Mouse (Mus musculus) thymus, postnatal 10 days (tissue): ENCODE measurements around the gene Ccl9.
"Not testable (repeated sequence)": the region's sequence is repeated elsewhere in the genome, so short reads cannot be mapped to it uniquely, and the experiment has no call there.

Source experiments
- DNase-seq, 2 experiments: peaks; one replicate each; pipeline ENCODE4 v3.0.0; 2021; ENCODE audit warnings: low spot score in 2 of 2

Ccl9 gene

GRCm38 (mm10) chr11:83580699-83581232 is 2.3 kb upstream of the Ccl9 start:
- DNase-seq: no peak

GRCm38 (mm10) chr11:83578999-83579398 is 563 bp upstream of the Ccl9 start:
- no peak for DNase-seq

DNA sequence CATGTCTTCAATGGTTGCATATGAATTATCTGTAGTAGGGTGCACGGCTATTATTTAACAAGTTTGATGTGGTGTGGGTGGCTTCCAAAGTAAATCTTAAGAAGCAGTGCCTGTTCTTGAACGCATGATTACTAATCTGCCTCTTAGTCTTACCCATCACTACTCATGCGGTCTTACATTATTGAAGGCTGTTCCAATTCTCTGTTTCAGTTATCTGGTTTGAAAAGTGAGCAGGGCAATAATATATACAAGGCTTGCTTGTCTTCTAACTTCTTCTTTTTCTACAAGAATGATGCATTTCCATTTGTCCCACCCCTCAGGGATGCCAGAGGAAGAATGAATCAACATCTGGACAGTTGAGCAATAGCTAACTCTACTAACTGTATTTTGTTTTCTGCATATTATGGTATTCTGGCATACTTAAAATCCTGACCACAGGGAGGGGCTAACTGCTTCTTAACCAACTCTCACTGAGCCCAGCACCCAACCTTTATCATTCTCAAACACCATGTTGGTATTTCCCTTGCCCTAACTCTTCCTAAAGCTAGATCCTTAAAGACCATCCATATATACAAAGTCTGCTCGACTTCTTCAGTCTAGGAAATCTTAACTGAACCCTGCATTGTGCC is 1.4 kb downstream of the Ccl9 start:
- no peak for DNase-seq

DNA sequence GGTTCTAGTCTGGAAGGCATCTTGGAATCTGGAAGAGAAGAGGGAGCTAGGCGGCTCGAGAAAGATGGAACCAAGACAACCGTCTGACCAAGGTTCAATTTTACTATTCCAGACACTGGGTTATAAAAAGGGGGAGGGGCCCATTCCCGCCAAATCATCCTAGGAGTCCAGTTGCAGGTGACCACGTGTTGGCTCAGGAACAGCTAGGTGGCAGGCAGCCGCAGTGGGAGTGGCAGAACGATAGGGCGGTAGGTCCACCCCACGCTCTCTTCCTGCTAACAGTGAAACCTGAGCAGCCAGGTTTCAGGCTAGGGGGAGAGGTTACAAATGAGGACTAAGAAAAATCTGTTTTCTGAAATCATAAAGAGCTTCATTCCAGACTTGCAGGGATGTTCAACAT is 5.6 kb downstream of the Ccl9 start:
- DNase-seq: no peak

DNA sequence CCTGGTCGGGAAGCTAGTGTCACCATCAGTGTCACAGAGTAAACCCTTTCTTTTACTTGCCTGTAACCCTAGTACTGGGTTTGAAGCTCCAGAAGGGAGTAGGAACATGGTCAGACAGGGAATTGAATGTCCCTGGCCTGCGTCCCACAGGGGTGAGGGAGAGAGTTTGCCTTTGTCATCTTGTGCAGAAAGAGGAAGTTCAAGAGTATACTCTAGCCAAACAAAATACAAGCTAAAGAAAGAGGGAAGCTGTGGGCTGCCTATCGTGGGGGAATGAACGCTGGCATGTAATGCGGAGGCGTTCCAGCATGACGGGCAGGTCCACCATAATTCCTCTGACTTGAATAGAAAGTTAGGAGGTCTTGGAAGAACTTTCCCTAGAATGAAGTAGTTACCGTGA is 6.2 kb downstream of the Ccl9 start:
- no peak for DNase-seq

- no peak for DNase-seq
These were observed 8.2 kb downstream of the Ccl9 start for GRCm38 (mm10) chr11:83570189-83570588.

DNA sequence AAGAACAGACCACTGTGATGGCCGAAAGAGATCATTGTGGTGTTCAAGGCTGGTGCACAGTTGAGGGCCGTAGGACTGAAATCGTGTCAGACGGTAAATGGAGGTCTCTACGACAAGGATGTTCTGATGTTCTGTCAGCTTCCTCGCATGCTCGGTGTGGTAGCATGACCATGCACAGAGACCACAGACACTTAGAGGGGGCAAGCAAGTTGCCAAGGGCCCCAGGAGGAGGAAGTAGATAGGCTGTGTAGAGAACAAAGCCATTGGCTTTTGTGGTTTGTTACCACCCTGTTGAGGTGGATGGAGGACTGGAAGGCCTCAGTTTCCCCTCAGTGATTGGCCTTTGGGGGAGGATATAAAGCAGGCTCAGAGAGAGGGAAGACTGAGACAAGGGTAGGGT is 9.2 kb downstream of the Ccl9 start:
- no peak for DNase-seq

DNA sequence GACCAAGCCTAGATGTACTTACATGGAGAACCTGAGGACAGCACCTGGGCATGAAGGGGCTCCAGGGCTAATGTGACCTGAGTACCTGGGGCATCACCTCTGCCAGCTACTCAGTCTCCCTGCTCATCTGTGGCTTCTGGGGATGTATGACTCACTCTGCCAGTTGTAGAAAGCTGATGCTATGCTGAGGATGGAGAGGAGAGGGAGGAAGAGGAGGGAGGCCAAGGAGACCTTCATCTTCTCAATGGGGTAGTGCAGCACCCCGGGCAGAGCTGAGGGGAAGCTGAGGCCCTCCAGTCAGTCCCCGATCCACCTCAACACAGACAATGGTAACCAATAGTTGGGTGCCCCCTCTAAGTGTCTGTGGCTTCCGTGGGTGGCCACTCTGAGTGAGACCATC is 9.7 kb downstream of the Ccl9 start:
- no peak for DNase-seq

DNA sequence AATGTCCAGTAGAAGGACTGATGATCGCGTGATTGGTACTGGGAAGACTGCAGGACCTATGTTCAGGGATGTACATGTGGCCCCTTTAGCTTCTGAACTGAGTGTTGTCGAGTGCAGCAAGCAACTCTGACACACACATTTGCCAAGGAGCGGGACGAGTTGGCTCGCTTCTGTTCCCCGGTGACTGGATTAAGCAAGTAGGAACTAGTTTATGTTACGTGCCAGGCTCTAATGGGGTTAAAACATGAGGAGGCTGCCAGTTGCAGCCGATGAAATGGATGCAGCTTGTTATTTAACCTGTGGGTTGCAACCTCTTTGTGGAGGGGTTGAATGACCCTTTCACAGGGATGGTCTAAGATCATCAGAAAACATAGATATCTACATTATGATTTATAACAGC is 10.4 kb downstream of the Ccl9 start:
- no peak for DNase-seq

DNA sequence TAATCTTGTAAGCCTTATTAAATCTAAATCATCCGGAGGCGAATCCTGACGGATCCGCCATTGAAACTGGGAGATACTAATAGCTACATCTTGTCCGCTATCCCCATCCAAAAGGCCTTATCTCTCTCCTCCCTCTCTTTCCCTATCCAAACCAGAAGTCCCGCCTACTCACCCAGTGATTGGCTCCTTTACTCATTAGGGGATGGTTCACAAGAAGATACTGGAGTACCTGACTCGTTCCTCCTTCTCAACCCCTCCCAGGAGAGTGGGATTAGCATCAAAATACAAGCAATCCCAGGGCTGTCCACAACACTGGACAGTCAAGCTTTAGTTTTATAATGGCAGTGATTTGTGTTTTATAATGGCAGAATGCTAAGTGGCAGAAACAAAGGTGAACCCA is 11.1 kb downstream of the Ccl9 start:
- no peak for DNase-seq

DNA sequence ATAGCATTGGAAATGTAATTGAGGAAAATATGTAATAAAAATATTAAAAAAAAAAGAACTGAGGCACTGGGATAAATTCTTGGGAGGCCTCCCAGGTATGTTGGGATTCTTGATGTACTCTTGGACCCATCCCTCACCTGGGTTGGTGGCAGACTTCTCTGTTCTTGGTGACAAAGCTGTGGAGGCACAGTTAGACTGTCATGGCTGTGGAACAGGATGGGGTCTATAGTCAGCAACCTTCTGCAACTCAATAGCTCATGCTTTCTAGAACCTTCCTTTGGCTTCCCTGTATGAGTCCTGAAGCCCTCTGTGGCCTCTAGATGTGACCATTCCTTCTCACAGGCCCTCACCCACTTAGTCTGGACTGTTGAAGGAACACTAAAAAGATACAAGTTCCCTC is 11.8 kb downstream of the Ccl9 start:
- no peak for DNase-seq

GRCm38 (mm10) chr11:83563754-83564153 is 14.7 kb downstream of the Ccl9 start:
- DNase-seq: no peak

DNA sequence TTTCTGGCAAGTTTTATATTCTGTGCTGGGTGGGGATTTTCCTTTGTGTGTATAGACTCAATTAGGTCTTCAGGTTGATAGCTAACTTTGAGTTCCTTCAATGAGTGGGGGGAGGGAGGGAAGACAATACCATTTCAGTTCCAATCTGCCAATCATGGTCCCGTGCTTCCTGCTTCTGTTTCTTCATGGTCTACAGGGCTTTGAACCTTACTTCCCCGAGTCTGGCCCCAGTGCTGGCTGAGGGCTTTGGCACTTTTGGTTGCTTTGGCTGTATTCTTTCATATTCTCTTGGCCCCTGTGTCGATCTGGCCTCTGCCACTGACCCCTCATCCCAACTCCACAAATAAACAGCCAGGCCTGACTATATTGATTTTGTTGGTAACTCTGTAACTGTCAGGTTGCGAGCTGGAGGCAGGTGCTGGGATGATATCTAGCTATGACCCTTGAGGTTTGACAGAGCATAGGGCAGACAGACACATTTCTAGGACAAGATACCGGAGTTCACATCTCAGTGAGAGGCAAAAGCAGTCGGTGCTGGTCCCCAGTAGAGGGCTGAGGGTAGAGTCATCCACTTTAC is 16.0 kb downstream of the Ccl9 start:
- DNase-seq: no peak

DNA sequence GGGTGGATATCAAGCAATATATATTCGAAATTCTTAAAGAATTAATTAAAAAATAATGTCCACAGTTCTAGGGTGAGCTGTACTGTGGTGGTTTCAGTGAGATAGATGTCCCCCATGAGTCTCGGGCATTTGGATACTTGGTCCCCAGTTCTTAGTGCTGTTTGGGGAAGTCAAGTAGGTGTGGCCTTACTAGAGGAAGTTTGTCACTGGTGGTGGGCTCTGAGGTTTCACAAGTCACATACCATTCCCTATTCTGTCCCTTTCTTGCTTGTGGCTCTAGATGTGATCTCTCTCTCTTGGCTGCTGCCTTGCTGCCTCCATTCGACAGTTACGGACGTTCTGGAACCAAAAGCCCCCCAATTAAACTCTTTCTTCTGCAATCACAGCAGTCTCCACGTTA is 18.0 kb downstream of the Ccl9 start:
- no peak for DNase-seq

DNA sequence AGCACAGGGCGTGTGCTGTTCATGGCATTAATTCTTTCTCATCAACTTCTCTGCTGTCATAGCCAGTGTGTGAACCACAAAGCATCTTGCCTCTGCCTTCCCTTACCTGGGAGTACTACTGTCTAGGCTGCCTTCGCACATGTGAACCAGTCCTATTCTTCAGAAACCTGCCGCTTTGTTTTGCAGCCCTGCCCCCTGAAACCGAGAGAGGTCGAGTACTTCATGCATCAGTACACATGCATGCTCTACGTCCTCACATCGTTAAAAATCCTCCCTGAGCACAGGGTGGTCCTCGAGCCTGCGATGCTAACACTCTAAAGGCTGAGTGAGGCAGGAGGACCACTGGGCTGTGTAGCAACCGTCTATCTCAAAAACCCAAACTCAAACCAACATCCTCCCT is 21.4 kb downstream of the Ccl9 start:
- no peak for DNase-seq

GRCm38 (mm10) chr11:83556085-83556781 is 22.2 kb downstream of the Ccl9 start:
- DNase-seq: peak in 1 of 2 experiments; percentile 31

DNA sequence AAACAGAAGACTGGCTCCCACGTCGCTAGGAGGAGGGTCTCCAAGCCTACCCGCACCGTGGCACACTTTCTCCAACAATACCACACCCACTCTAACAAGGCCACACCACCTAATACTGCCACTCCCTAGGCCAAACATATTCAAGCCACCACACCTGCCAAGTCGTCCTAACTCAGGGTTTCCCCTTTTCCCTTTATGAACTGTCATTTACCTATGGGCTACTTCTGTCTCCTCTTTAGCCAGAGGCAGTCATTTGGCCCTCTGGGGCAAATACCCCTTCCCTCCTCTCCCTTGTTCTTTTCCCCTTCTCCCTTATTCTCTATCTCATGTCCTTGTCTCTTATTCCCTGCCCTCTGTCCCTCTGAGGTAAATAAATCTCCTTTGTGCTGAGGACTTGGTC is 26.8 kb downstream of the Ccl9 start:
- DNase-seq: no peak

DNA sequence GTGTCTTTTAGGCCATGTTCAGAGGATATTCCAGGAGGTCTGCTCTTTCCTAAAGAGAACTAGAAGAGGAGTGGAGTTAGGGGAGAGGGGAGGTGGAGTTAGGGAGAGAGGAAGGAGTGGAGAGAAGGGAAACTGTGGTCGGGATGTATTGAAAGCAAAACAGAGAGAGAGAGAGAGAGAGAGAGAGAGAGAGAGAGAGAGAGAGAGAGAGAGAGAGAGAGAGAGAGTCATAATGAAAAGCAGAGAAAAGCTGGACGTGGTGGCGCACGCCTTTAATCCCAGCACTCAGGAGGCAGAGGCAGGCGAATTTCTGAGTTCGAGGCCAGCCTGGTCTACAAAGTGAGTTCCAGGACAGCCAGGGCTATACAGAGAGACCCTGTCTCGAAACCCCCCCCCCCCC is 27.4 kb downstream of the Ccl9 start:
- DNase-seq: not testable (repeated sequence)

DNA sequence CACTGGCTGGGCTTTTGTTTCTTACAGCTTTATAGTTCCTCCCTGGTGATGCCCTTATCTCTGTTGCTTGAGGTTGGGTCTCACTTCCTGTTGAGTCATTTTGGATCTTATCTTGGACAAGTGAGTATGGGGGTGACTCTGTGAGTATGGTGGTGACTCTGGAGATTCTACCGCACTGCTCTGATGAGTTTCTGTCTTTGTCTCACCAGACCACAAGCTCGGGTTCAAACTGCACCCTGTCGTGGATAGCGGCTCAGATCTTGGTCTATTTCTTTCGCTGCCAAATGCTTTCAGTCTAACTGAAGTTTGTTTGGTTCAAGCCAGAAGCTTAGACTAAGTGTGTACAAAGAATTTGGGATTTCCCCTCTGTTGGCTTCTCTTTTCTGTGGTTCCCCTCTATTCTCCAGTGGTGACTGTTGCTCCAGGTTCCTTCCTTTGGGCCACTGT is 28.2 kb downstream of the Ccl9 start:
- DNase-seq: no peak

- no peak for DNase-seq
These were observed 34.2 kb downstream of the Ccl9 start for GRCm38 (mm10) chr11:83544214-83544613.

- DNase-seq: no peak
These were observed 37.0 kb downstream of the Ccl9 start for GRCm38 (mm10) chr11:83541415-83541814.

- no peak for DNase-seq
These were observed 37.5 kb downstream of the Ccl9 start for GRCm38 (mm10) chr11:83540931-83541330.

- DNase-seq: no peak
These were observed 39.6 kb downstream of the Ccl9 start for GRCm38 (mm10) chr11:83538705-83539314.
